Mouse (Mus musculus) right cerebral cortex, postnatal 14 days (tissue): ENCODE data around the gene Hcfc1r1.

Experiments used
- DNase-seq: peaks from one replicate; pipeline ENCODE4 v3.0.0; 2022

Gene Hcfc1r1

DNA sequence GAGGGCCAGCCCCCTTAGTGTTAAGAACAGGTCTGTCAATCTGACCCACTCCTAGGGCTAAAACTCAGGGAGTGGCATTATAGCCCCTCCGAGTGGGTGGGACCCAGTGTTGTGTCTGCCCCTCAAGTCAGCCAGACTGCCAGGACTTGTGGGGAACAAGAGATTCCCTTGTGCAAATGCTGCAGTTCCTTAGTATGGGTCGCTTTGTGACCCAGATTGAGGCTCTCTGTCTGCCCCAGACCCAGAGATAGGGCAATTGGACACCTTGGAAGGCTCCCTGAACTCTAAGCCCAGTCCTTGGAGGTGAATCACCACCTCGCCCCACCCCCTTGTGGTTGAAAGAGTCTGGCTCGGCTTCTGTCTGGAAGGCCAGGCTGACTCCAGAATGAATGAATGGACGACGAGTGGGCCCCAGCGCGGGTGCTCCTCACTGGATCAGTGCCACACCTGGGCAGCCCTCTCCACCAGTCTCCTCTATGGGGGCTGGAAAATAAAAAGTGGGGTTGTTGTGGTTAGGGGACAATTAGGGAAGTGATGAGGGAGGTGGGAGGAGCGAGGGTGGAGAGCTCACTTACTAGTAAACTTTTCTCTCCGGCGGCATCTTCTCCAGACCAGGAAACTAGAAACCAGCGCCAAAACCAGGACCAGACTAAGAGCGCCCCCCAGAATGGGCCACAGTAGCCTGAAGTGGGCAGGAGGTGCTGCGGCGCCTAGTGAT is 2.3 kb downstream of the Hcfc1r1 start:
- no peak for DNase-seq

DNA sequence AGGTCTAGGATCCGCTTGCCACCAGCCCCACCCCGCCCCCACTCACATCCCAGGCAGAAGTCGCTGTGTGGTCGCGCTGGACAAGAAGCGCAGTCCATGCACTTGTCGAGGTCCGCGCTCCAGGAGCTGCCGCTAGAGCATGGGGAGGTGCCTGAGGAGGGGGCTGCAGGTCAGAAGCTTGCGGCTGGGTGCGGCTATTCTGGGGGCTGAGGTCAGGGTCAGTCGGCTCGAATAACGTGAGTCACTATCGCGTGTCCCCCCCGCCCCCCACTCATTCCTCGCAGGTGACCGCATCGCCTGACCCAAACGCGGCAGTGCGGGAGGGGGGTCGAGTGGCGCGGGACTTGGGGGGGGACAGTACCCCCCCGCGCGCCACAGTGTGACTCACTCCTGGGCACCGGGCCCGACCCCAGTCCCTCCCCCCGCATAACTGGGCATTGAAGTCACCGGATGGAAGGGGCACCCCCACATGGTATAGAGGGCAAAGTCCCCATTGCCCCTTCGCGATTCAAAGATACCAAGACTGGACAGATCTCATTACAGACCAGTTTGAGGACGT is 3.2 kb downstream of the Hcfc1r1 start:
- DNase-seq = no peak

DNA sequence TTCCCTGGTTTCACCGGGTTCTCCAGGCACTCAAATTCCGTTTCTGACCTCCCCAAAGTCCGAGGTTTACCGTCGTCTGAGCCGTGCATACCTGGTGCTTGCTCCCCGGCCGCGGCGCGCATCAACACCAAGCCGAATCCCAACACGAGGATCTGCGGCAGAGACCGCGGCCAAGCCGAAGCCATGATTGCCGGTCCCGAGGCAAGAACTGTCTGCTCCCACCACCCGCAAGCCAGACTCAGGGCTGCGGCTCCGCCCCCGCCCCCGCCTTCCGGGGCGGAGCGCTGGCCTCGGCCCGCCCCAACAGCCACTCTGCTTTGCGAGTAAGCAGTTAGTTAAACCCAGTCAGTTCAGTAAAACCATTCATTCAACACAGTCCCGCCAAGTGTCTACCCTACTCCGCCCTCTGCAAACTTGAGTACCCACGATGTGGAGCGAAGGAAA is 3.9 kb downstream of the Hcfc1r1 start, which contains the start of gene Tnfrsf12a:
TSS of gene Tnfrsf12a (minus strand) at position 233 of the 444 bp plus-strand sequence.
- peak; percentile 65 for DNase-seq

DNA sequence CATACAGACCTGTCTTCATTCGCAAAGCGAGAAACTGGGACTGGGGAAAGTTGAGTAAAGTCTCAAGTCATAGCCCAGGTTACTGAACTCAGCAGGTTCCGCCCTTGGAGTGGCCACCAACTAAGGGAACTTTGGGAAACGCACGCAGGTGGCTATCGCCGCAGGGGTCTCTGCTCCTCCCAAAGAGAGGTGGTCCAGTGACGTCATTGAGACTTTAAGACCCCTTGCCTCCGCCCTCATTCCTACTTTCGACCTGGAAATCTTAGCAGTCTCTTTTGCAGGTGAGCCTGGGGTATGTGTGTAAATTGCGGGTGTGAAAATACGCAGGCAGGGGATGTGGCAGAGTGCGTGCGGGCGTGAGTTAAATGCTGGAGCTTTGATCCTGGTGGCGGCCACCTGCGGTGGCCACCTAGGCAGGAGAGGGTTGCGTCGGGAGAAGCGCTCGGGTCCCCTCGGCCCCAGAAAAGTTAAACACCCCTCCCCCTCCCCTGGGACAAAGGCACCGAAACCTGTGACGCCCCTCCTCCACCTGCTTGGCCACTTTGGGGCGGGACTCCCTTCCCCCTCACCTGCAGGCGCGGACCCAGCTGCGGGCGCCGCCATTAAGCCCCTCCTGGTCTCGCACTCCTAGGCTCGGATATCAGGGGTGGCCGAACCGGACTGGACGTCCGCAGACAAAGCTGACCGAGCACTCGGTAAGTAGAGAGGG is 5.9 kb downstream of the Hcfc1r1 start, which contains the start of gene Cldn6:
TSS of gene Cldn6 (plus strand) at position 123 of the 709 bp plus-strand sequence.
- DNase-seq = no peak

DNA sequence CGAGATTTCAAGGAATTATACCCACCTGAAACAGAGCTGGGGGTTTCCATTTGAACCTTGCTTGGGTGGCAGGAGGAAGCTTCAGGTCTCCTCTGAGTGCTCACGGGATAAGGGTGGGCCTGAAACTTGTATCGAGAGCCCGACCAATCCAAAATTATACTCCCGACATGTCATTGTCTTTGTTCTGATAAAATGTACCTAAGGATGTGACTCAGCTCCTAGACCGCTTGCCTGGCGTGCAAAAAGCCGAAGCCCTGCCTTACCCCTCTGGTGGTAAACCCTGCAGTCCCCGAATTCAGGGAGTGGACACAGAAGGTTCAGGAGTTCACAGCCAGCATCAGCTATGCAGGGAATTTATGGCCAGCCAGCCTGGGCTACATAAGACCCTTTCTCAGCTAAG is 6.9 kb downstream of the Hcfc1r1 start:
- DNase-seq = no peak

DNA sequence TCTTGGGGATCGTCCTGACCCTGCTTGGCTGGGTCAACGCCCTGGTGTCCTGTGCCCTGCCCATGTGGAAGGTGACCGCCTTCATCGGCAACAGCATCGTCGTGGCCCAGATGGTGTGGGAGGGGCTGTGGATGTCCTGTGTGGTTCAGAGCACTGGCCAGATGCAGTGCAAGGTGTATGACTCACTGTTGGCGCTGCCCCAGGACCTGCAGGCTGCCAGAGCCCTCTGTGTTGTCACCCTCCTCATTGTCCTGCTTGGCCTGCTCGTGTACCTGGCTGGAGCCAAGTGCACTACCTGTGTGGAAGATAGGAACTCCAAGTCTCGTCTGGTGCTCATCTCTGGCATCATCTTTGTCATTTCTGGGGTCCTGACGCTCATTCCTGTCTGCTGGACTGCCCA is 7.7 kb downstream of the Hcfc1r1 start:
- no peak for DNase-seq

DNA sequence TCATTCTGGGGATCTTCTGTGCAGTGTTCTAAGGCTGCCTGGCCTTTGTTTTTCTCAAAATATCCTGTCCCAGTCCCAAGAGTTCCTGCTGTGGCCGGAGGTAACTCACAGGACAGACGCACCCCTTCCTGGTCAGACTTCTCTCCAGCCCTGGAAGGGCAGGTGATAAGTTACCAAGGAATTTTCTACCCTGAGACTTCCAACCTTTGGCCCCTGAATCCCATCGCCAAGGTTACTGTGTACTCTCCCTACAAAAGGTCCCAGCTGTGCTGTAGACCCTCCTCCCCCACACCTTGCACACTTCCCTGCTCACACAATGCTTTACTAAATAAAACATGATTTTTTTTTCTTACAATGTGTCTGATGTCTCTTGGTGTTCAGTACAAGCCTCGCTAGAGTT is 8.7 kb downstream of the Hcfc1r1 start:
- DNase-seq = no peak

DNA sequence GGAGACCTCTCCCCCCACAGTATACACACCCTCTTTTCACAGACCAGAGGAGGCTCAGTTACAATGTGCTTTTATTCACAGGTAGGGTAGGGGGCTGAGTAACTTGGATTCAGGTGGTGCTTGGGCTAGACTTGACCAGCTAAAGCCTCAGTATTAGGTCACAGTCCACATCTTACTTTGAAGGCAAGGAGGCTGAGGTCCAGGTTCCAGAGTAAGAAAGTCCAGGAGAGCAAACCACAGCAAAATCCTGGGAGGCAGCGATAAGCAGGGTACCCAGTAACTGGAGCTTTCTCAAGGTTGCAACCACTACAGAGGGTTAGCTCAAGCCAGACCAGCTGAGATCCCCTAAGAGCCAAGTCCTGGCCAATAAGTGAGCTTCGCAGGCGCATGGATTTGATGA is 9.1 kb downstream of the Hcfc1r1 start:
- DNase-seq = no peak

DNA sequence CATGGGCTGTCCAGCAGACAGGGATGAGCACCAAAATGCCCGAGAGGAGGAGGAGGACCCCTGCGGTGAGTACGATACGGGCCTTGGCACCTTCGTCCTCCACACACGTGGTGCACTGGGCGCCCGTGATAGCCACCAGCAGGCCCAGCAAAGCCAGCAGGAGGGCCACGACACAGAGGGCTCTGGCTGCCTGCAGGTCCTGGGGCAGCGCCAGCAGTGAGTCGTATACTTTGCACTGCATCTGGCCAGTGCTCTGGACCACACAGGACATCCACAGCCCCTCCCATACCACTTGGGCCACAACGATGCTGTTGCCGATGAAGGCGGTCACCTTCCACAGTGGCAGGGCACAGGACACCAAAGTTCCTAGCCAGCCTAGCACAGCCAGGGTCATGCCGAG is 9.8 kb downstream of the Hcfc1r1 start:
- no peak for DNase-seq

DNA sequence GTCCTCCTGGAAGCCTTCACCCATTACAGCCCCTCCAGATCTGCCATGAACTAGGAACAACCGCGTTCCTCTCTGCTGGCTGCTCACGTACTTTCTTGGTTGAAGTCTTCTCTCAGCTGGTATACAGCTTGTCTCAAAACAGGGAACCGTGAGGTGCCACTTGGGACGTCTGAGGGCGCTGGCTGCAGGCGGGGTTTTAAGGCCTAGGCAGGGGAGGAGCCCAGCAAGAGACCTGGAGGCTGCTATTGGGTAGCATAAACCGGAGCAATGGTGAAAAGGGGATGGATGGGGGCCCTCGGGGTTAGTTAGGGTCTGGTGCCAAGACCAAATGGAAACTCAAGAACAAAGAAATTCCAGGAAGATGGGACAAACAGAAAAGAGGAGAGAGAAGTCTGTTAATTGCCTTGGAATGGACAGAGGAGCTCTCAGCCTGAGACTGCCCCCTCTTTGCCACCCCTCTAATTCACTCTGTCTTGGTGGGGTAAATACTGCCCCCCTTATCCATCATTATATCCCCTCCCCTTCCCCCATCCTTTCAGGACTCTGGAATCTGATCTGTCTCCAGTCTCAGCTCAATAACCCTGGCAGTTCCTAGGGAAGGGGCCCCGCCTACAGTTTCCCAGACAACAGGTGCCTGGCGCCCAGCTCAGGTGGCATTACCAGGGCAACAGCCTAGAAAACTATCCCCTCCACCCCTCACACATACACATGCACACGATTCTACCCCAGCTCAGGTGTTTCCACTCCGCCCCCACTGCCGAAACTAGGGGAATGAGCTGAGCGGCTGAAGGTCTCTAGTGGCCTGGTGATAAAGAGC is 10.7 kb downstream of the Hcfc1r1 start, which contains the start of gene Cldn9:
TSS of gene Cldn9 (minus strand) at position 171 of the 817 bp plus-strand sequence.
- DNase-seq = no peak

DNA sequence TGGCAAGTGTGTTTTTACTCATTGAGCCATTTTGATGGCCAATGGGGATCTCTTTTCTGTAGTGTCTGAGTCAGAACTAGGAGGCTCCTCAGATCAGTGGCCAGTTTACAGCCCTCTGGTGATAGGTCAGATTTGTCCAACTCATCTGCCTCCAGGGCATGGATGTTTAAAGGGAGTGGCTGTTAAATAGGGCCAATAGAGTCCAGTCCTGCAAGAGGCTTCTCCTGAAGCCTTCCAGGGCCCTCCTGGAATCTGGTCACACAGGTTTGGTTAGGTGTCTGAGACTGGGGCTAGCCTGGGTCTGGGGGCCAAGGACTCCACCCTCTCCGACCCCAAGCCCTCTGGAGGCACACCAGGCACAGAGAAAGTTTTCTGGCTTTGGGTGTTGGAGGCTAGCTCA is 21.1 kb downstream of the Hcfc1r1 start:
- no peak for DNase-seq

DNA sequence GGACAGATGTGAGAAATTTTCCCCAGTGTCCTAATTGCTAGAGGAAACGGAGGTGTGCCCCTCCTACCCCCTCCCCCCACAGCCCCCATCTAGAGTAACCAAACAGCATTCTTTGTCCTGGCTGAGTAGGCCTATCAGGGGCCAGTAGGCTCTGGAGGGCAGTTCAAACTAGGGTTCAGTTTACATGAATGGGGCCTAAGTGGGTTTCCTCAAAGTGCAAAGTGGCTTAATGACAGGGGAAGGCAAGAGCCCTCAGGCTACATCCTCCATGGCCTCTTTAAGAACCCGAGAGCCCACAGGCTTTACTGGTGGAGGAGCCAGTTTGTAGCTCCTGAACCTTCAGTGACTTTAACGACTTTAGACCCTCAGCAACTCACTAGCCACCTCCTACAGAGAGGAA is 22.4 kb downstream of the Hcfc1r1 start:
- no peak for DNase-seq

DNA sequence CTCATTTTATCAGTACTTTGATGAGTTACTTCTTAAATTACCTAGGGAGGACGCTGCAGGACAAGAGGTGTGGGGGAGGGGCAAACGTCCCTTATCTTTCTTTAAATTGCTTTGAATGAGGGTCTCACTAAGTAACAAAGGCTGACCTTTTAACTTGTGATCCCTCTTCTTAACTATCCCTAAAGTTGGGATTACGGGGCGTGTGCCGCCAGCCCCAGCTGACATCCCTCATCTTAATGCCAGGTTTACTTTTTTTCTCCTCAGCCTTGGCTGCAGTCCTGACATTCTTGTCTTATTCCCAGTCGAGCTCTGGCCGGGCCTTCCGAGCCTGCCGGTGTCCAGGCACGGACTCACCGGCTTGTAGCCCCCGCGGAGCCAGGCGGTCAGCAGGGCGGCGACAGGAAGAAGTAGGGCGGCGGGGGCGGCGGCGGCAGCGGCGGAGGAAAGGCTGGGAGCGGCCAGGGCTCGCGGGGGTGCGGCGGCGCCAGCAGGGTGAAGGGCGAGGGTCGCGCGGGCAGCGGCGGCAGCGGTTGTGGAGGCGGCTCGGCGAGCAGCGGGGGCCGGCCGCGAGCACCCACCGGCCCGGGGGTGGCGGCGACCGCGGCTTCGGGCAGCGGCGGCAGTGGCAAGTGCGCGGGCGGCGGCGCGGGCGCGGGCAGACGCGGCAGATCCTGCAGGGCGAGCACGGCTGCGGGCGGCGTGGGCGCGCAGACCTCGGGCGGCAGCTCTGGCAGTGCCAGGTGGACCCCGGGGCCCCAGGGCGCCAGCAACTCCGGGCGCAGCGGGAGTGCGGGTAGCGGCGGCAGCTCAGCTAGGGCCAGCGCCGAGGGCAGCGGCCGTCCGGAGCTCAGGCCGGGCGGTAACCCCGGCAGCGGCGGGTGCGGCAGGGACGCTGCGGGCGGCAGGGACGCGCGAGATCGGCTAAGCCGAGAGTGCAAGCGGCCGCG is 26.0 kb downstream of the Hcfc1r1 start:
- peak; percentile 42 for DNase-seq

DNA sequence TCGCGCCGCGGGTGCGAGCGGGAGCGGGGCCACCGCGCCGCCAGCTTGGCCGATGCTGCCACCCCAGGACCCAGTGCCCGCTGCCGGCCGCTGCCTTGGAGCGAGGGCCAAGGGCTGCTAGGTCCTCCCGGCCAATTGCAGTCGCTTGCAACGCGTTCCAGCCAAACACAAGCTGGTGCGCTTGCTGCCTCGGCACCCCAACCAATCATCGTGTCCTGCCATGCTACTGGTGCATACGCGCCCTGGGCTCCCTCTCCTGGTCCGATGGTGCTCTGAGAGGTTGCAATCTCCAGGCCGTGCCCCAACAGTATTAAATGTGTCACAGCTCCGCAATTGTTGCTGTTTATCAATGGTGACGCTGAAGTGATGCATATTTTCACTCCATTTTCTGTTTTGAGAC is 26.7 kb downstream of the Hcfc1r1 start:
- peak; percentile 91 for DNase-seq

DNA sequence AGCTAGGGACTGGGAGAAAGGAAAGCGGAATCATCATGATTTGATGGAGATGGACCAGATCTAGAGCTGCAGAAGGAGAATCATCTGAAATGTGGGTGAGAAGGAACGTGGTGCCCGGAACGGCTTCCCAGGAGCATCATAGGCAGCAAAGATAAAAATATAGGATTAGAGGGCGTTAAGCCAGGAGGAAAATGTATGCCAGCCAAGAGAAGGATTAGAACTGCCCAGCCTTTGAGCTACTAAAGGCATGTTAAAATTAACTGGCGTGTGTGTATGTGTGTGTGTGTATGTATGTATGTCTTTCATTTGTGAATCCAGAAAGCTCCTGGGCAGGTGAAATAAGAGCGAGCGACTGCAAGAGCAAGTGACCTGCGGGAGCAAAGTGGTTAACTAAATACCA is 29.9 kb downstream of the Hcfc1r1 start:
- DNase-seq = no peak

DNA sequence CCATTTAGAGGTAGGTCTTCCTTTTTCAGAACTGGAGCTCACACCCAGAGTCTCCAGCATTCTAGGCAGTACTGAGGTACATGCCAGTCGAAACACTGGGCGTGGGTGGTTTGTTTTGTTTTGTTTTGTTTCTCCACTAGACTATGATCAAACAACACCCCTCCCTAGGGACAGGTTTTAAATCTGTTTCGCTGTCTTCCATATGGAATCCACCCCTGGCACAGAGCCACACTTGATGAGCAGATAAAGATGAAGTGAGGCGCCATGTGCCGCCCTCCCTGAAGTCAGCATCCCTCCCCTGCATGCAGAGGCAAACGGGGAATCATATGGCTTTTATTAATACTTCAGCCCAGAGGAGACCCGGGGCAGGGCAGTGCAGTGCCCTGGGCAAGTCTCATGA is 31.3 kb downstream of the Hcfc1r1 start:
- peak; percentile 57 for DNase-seq

DNA sequence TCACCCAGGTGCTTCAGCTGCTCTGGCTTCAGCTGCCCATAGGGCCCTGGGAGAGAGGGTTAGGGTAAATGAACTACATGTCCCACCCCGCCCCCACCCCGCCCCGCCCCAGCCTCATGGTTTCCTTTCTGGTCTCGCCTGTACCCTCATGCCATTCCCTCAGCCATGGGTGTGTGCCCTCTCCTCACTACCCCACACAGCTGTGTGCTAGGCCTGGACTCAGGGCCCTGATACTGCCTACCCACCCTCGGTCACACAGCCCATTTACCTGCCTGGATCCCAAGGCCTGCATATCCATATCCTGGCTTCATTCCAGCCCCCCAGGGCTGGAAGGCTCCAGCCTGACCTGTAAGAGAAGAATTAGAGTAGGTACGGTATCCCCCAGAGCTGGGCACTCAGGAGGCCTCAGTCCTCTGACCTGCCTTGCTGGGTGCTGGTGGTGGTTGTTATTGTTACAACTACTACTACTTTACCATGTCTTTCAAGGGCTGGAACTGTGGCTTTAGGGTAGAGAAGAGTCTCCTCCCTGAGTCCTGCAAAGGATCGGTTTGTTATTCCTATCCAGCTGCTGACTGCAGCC is 32.2 kb downstream of the Hcfc1r1 start:
- no peak for DNase-seq

DNA sequence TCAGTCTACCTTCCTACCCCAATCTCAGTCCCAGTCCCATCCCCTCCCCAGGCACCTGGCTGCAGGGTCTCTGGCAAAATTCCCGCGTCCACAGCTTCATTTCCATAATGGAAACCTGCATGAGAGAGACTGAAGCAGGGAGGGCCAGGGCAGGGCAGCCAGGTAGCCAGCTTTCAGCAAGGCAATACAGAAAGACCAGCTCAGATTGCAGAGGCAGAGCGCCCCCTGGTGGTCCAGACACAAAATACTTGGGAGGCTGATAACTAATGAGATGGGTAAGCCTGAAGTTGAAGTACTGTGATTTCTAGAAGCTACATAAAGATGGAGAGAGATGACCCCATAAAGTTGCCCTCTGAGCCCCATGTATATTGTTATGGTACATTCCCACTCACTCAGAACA is 32.8 kb downstream of the Hcfc1r1 start:
- peak; percentile 81 for DNase-seq

DNA sequence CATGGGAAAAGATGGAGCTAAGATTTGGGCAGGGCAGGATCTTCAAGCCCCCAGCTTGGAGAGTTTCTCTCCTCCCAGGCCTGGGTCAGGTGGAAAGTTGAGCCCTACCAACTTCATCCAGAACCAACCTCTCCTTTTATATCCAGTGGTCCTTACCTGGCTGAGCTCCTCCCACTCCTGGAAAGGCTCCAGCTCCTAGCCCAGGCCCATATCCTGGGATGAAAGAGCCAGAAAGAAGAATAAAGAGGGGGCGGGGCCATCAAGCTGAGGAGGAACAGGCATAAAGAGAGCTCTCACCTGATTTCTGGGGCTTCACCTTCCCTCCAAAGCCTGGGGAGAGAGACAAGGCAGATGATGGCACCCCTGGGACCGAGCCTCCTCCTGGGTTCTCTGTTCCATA is 43.6 kb downstream of the Hcfc1r1 start:
- DNase-seq = no peak

DNA sequence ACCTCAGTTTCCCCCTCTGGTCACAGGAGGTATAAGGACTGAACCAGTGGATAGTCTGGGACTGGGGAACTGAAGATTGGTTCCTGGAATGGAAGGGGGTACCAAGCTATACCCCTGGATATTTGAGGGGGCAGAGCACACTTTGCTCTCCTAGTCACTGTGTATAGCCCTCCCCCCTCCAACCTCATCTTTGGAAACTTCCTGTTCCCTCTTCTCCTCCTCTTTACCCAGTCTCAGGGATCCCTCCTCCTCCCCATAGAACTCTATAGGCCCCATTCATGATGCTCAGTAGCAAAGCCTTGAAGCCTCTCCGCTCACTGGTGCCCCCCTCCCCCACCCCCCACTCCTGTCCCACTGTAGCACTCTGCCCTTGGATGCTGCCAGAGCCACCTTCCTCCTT is 46.1 kb downstream of the Hcfc1r1 start:
- DNase-seq = no peak

DNA sequence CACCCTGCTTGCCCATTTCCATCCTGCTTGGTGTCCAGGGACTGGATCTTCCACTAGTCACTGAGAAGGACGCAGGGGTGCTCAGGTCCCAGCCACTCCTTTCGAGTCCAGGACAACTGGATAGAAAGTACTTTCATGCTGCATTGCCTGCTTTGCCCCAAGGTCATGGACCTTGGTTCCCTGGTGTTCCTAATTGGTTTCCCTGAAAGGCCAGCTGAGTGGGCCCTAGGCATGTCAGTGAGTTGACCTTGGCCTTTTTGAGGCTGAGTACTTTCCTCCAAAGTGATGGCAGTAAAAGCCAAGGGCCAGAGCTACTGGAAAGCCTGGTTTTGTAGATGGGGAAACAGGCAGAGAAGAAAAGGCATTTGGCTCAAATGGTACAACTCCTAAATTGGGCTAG is 48.5 kb downstream of the Hcfc1r1 start:
- no peak for DNase-seq
